Mouse (Mus musculus) testis, adult 2 months (tissue): ENCODE results near the gene Pex14.

ENCODE experiments used
- CTCF ChIP-seq: fragments of 200-500 bp; IDR thresholded peaks from 2 replicates; pipeline ENCODE4 v1.5.1; 2012; ENCODE audit warnings: low read depth, mild to moderate bottlenecking, inconsistent platforms, low read length, moderate library complexity; ENCODE audit not compliant: control insufficient read depth, insufficient read depth, insufficient replicate concordance
- POLR2A ChIP-seq: fragments of 200-500 bp; IDR thresholded peaks from 2 replicates; pipeline ENCODE4 v1.6.1; 2012; ENCODE audit warnings: low read depth, mild to moderate bottlenecking, inconsistent platforms, low read length, moderate library complexity; ENCODE audit not compliant: control insufficient read depth

- TF ChIP-seq CTCF (no peak), POLR2A (peak; percentile 69; the same call in 1 of the 2 replicates)
Observed at GRCm38 (mm10) chr4:148940674-148941211, 158.9 kb downstream of the Pex14 start.
